Mouse (Mus musculus) c-Kit-positive CD71-negative TER-119-negative erythroid progenitor cells, embryonic 14.5 days (primary cell): ENCODE results near the gene Dpep2nb.
"Not testable (repeated sequence)": the region's sequence is repeated elsewhere in the genome, so short reads cannot be mapped to it uniquely, and the experiment has no call there.

Experiments
- DNase-seq: peaks from one replicate; pipeline ENCODE4 v3.0.0-alpha.2; 2013; ENCODE audit warnings: low read depth

Dpep2nb gene

GRCm38 (mm10) chr8:106005875-106006274, at the start of gene Dpep2nb:
Gene Dpep2nb, minus strand, starts transcription at chr8:106005975.
- DNase-seq, result no peak

GRCm38 (mm10) chr8:106055038-106055437, 49.3 kb upstream of the Dpep2nb start:
- DNase-seq, result no peak

- DNase-seq, result no peak
Observed at GRCm38 (mm10) chr8:106054190-106054811, 48.5 kb upstream of the Dpep2nb start.

GRCm38 (mm10) chr8:106052510-106053089, 46.8 kb upstream of the Dpep2nb start:
- DNase-seq, result no peak

- no peak for DNase-seq
Observed at GRCm38 (mm10) chr8:106051068-106051467, 45.3 kb upstream of the Dpep2nb start.

GRCm38 (mm10) chr8:106049840-106050239, 44.1 kb upstream of the Dpep2nb start:
- DNase-seq, result no peak

- DNase-seq, result no peak
Observed at GRCm38 (mm10) chr8:106047854-106048630, 42.3 kb upstream of the Dpep2nb start.

GRCm38 (mm10) chr8:106046872-106047559, 41.2 kb upstream of the Dpep2nb start:
- no peak for DNase-seq

- no peak for DNase-seq
Observed at GRCm38 (mm10) chr8:106044151-106044550, 38.4 kb upstream of the Dpep2nb start.

GRCm38 (mm10) chr8:106043055-106043454, 37.3 kb upstream of the Dpep2nb start:
- no peak for DNase-seq

GRCm38 (mm10) chr8:106040218-106040617, 34.4 kb upstream of the Dpep2nb start:
- DNase-seq, result no peak

GRCm38 (mm10) chr8:106039605-106040004, 33.8 kb upstream of the Dpep2nb start:
- no peak for DNase-seq

GRCm38 (mm10) chr8:106038721-106039120, 32.9 kb upstream of the Dpep2nb start:
- no peak for DNase-seq

- peak; percentile 78 for DNase-seq
Observed at GRCm38 (mm10) chr8:106022483-106022882, 16.7 kb upstream of the Dpep2nb start.

- no peak for DNase-seq
Observed at GRCm38 (mm10) chr8:106018039-106018438, 12.3 kb upstream of the Dpep2nb start.

GRCm38 (mm10) chr8:106017130-106017529, 11.4 kb upstream of the Dpep2nb start:
- DNase-seq, result no peak

- no peak for DNase-seq
Observed at GRCm38 (mm10) chr8:106016284-106016683, 10.5 kb upstream of the Dpep2nb start.

- DNase-seq, result not testable (repeated sequence)
Observed at GRCm38 (mm10) chr8:106012203-106012602, 6.4 kb upstream of the Dpep2nb start.

- no peak for DNase-seq
Observed at GRCm38 (mm10) chr8:106011643-106011986, 5.8 kb upstream of the Dpep2nb start, which contains the start of gene Ddx28. Gene Ddx28, minus strand, starts transcription at chr8:106011882.

- peak; percentile 83 for DNase-seq
Observed at GRCm38 (mm10) chr8:106010748-106011642, 5.2 kb upstream of the Dpep2nb start.

- DNase-seq, result not testable (repeated sequence)
Observed at GRCm38 (mm10) chr8:106007891-106008290, 2.1 kb upstream of the Dpep2nb start.
